Mouse (Mus musculus): ENCODE measurements around the gene Vip. TPM values are rescaled to one million over a fixed set of nuclear protein-coding genes. Genes with fewer than 3 reads are reported as not detected.

The Vip gene
- polyA plus RNA-seq (2012; rRNA removed), result 60.7 and 64.8 TPM in 2 replicates

DNA sequence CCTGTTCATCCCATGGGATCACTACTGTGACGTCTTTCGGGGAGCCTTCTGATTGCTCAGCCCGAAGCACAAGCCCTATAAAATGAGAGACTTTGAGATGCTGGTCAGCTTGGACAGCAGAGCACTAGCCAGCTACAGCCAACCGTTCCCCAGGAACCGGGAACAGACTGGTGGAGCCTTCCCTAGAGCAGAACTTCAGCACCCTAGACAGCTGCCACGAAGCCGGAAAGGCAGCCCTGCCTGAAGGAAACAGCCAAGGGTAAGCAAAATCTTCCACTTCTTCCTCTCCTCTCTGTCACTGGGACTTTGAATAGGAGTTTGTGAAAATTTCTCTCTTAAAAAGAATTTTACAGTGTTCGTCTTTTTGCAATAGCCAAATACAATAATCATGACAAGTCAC is at the start of gene Vip:
Gene Vip, plus strand, starts transcription at position 107 of the 400 bp plus-strand sequence.
- Histone ChIP-seq H3K4me3 (ENCODE audit: insufficient read depth, low read length) (no peak within 1 kb of the TSS), H3K27ac (ENCODE audit: insufficient read depth, low read length) (no peak within 1 kb of the TSS), H3K4me1 (ENCODE audit: control insufficient read depth, insufficient read depth, low read length) (no peaks in the 10 kb centered on the region)
- TF ChIP-seq CTCF (IDR thresholded peaks at IDR 0.05; ENCODE audit: extremely low read depth, insufficient read depth, low read length), result no peak
- TF ChIP-seq POLR2A (IDR thresholded peaks at IDR 0.05; ENCODE audit: extremely low read depth, insufficient read depth, low read length), result no peak

GRCm38 (mm10) chr10:5591061-5591460 is 48.0 kb upstream of the Vip start:
- Histone ChIP-seq H3K4me3 (ENCODE audit: insufficient read depth, low read length) (no peak overlapping the region), H3K4me1 (ENCODE audit: control insufficient read depth, insufficient read depth, low read length) (no peaks in the 10 kb centered on the region), H3K27ac (ENCODE audit: insufficient read depth, low read length) (no peak overlapping the region)
- TF ChIP-seq CTCF (IDR thresholded peaks at IDR 0.05; ENCODE audit: extremely low read depth, insufficient read depth, low read length) (no peak), POLR2A (IDR thresholded peaks at IDR 0.05; ENCODE audit: extremely low read depth, insufficient read depth, low read length) (no peak)

GRCm38 (mm10) chr10:5591996-5592395 is 47.0 kb upstream of the Vip start:
- Histone ChIP-seq H3K27ac (ENCODE audit: insufficient read depth, low read length) (no peak overlapping the region), H3K4me3 (ENCODE audit: insufficient read depth, low read length) (no peak overlapping the region), H3K4me1 (ENCODE audit: control insufficient read depth, insufficient read depth, low read length) (no peaks in the 10 kb centered on the region)
- no peak for TF ChIP-seq POLR2A (IDR thresholded peaks at IDR 0.05; ENCODE audit: extremely low read depth, insufficient read depth, low read length)
- no peak for TF ChIP-seq CTCF (IDR thresholded peaks at IDR 0.05; ENCODE audit: extremely low read depth, insufficient read depth, low read length)

DNA sequence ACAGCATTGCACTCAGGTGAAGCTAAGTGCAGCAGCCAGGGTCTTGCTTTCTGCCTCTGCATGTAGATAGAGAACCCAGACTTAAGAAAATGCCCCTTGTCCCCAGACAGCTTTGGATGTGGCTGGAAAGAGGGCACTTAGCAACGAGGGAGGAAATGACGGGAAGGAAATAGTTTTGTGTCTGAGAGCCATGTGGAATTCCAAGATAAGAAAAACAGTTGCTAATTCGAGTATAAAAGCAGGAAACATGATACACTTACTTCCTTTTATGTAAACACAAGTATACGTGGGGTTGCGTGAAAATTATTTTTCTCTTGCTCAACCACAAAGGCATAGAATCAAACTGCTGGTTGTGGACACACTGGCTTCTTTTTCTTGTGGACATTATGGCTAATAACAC is 45.6 kb upstream of the Vip start, which contains the start of gene Myct1:
Gene Myct1, plus strand, starts transcription at position 312 of the 400 bp plus-strand sequence.
- no peak within 1 kb of the TSS for H3K4me3 ChIP-seq (ENCODE audit: insufficient read depth, low read length)

GRCm38 (mm10) chr10:5594457-5594856 is 44.6 kb upstream of the Vip start:
- H3K4me1 ChIP-seq (ENCODE audit: control insufficient read depth, insufficient read depth, low read length), result no peaks in the 10 kb centered on the region
- H3K27ac ChIP-seq (ENCODE audit: insufficient read depth, low read length), result no peak overlapping the region
- no peak for TF ChIP-seq POLR2A (IDR thresholded peaks at IDR 0.05; ENCODE audit: extremely low read depth, insufficient read depth, low read length)
- no peak for TF ChIP-seq CTCF (IDR thresholded peaks at IDR 0.05; ENCODE audit: extremely low read depth, insufficient read depth, low read length)
- H3K4me3 ChIP-seq (ENCODE audit: insufficient read depth, low read length), result no peak overlapping the region

More for the DNA sequence above, 45.6 kb upstream of the Vip start, which contains the start of gene Myct1:
- Histone ChIP-seq H3K4me1 (ENCODE audit: control insufficient read depth, insufficient read depth, low read length) (no peaks in the 10 kb centered on the region), H3K27ac (ENCODE audit: insufficient read depth, low read length) (no peak within 1 kb of the TSS)
- TF ChIP-seq CTCF (IDR thresholded peaks at IDR 0.05; ENCODE audit: extremely low read depth, insufficient read depth, low read length), result no peak
- TF ChIP-seq POLR2A (IDR thresholded peaks at IDR 0.05; ENCODE audit: extremely low read depth, insufficient read depth, low read length), result no peak

- H3K4me3 ChIP-seq (ENCODE audit: insufficient read depth, low read length), result no peak overlapping the region
- TF ChIP-seq CTCF (IDR thresholded peaks at IDR 0.05; ENCODE audit: extremely low read depth, insufficient read depth, low read length), result no peak
- TF ChIP-seq POLR2A (IDR thresholded peaks at IDR 0.05; ENCODE audit: extremely low read depth, insufficient read depth, low read length), result no peak
- H3K27ac ChIP-seq (ENCODE audit: insufficient read depth, low read length), result no peak overlapping the region
- no peaks in the 10 kb centered on the region for H3K4me1 ChIP-seq (ENCODE audit: control insufficient read depth, insufficient read depth, low read length)
These were observed 42.5 kb upstream of the Vip start for GRCm38 (mm10) chr10:5596559-5596958.

DNA sequence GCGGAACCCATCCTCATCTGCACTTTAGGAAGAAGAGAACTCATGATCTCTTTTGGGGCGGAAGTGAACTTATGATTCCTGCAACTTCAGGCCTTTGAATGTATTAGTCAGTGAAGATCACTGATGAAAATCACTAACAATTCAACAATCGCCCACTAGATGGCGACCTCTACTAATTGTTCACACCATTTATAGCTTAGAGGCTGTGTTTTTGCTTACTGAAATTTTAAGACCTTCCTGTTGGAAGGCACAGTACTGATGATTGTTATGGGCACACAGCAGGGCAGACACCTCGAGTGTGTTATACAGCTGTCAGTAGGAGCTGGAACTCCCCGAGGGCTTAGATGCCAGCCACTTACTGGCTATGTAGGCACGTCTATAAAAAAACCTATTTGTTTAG is 38.9 kb upstream of the Vip start:
- Histone ChIP-seq H3K27ac (ENCODE audit: insufficient read depth, low read length) (no peak overlapping the region), H3K4me3 (ENCODE audit: insufficient read depth, low read length) (no peak overlapping the region), H3K4me1 (ENCODE audit: control insufficient read depth, insufficient read depth, low read length) (no peaks in the 10 kb centered on the region)
- TF ChIP-seq CTCF (IDR thresholded peaks at IDR 0.05; ENCODE audit: extremely low read depth, insufficient read depth, low read length), result no peak
- no peak for TF ChIP-seq POLR2A (IDR thresholded peaks at IDR 0.05; ENCODE audit: extremely low read depth, insufficient read depth, low read length)

- Histone ChIP-seq H3K4me3 (ENCODE audit: insufficient read depth, low read length) (no peak overlapping the region), H3K4me1 (ENCODE audit: control insufficient read depth, insufficient read depth, low read length) (no peaks in the 10 kb centered on the region), H3K27ac (ENCODE audit: insufficient read depth, low read length) (no peak overlapping the region)
- no peak for TF ChIP-seq POLR2A (IDR thresholded peaks at IDR 0.05; ENCODE audit: extremely low read depth, insufficient read depth, low read length)
- TF ChIP-seq CTCF (IDR thresholded peaks at IDR 0.05; ENCODE audit: extremely low read depth, insufficient read depth, low read length), result no peak
These were observed 35.5 kb upstream of the Vip start for GRCm38 (mm10) chr10:5603512-5603911.

GRCm38 (mm10) chr10:5604371-5604770 is 34.6 kb upstream of the Vip start:
- Histone ChIP-seq H3K4me1 (ENCODE audit: control insufficient read depth, insufficient read depth, low read length) (no peaks in the 10 kb centered on the region), H3K27ac (ENCODE audit: insufficient read depth, low read length) (no peak overlapping the region), H3K4me3 (ENCODE audit: insufficient read depth, low read length) (no peak overlapping the region)
- TF ChIP-seq CTCF (IDR thresholded peaks at IDR 0.05; ENCODE audit: extremely low read depth, insufficient read depth, low read length) (no peak), POLR2A (IDR thresholded peaks at IDR 0.05; ENCODE audit: extremely low read depth, insufficient read depth, low read length) (no peak)

DNA sequence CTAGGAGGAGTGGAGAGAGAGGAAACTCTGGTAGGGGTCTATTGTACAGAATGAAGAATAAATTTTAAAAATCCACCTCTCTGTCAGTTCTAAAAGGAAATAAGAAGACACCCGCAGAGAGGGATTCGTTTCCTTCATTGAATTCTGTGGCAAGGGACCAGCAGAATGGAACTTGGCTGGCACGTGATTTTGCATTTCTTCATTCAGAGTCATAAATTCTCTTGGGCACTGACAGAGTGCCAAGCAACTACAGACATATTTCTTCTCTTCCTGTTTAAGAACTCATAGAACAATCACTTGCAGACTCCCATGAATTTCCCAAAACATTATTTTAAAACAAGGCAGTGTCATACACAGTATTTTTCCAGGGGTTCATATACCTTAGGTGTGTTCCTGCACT is 30.1 kb upstream of the Vip start:
- no peak overlapping the region for H3K27ac ChIP-seq (ENCODE audit: insufficient read depth, low read length)
- TF ChIP-seq POLR2A (IDR thresholded peaks at IDR 0.05; ENCODE audit: extremely low read depth, insufficient read depth, low read length) (no peak), CTCF (IDR thresholded peaks at IDR 0.05; ENCODE audit: extremely low read depth, insufficient read depth, low read length) (no peak)
- H3K4me1 ChIP-seq (ENCODE audit: control insufficient read depth, insufficient read depth, low read length), result no peaks in the 10 kb centered on the region
- H3K4me3 ChIP-seq (ENCODE audit: insufficient read depth, low read length), result no peak overlapping the region
